Mouse (Mus musculus) erythroblast, embryonic 14.5 days (primary cell): ENCODE measurements around the gene Olfr1053.

ENCODE experiments used
- GATA1 ChIP-seq: IDR thresholded peaks from 2 replicates; pipeline ENCODE4 v1.6.1; 2012; ENCODE audit warnings: low read length, inconsistent platforms, mixed read lengths
- TAL1 ChIP-seq: IDR thresholded peaks from 3 replicates; pipeline ENCODE4 v1.6.1; 2012; ENCODE audit warnings: low read length, inconsistent platforms, mixed read lengths

GRCm38 (mm10) chr2:86350184-86350583 lies 35.1 kb upstream of the Olfr1053 start, which contains the start of gene Olfr1055:
- TF ChIP-seq TAL1 (no peak), GATA1 (no peak)
